Mouse (Mus musculus): ENCODE data around the gene Acap1. TPM values are rescaled to one million over a fixed set of nuclear protein-coding genes. Genes with fewer than 3 reads are reported as not detected.
A peak's percentile ranks its signal among the peaks of the same experiment; 100 is the strongest.
"Not testable (repeated sequence)": the region's sequence is repeated elsewhere in the genome, so short reads cannot be mapped to it uniquely, and the experiment has no call there.

Gene Acap1
- total RNA-seq, 2 experiments from 2014 or later: 0.08 TPM; not detected in 1

DNA sequence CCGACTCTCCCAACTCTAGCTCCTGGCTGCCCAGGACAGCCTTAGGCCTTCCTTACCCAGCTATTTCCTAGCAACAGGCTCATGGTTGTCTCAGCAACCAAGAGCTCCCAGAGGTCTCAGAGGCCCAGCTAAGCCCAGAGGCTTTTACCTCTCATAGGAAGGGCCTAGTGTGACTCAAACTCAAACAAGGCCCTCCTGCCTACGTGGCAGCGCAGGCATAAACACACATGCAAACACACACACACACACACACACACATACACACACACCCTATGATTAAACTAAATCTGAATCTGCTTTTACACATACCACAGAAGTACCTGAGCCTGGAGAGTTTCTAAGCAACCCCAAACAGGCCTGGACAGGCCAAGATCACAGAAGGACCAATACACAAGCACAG is 16.9 kb downstream of the Acap1 start:
- intact Hi-C loops (cut with DNase I): loop anchor here (5.0 kb wide), 2 partner anchors 121 to 196 kb away; partner anchors contain the start of genes Polr2a and Senp3
- DNase-seq: no peak
- peak overlapping the region; percentile 95 for H3K27ac ChIP-seq
- TF ChIP-seq CTCF (IDR thresholded peaks at IDR 0.05): no peak
- peak overlapping the region; percentile 89 for H3K4me3 ChIP-seq

DNA sequence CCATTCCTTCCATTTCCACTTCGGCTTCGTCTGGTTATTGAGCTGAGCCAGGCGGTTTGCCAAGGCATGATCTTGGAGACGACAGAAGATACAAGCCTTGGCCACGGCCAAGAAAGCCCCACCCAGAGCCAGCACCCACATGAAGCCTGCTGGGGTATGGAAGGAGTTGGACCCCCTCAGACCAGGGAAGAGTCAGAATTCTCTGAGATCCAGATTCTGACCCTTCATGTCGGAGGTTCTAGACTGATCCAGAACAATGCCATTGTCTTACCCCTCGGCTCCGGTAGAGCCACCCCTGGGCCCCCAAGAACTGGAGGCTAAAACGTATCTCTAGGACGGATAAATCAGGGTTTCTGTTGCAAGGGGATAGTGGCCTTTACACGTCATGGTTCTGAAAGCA is 17.5 kb downstream of the Acap1 start, which contains the start of gene Tmem95:
Tmem95 (minus strand) TSS at position 141 of the 400 bp plus-strand sequence.
- H3K27ac ChIP-seq: peak within 1 kb of the TSS; percentile 95
- intact Hi-C loops (cut with DNase I): loop anchor here (2.0 to 5.0 kb wide), 4 partner anchors 73 to 196 kb away; partner anchors contain the start of genes Polr2a, Senp3 and Tmem102
- peak within 1 kb of the TSS; percentile 89 for H3K4me3 ChIP-seq
- no peak for TF ChIP-seq CTCF (IDR thresholded peaks at IDR 0.05)
- DNase-seq: no peak

DNA sequence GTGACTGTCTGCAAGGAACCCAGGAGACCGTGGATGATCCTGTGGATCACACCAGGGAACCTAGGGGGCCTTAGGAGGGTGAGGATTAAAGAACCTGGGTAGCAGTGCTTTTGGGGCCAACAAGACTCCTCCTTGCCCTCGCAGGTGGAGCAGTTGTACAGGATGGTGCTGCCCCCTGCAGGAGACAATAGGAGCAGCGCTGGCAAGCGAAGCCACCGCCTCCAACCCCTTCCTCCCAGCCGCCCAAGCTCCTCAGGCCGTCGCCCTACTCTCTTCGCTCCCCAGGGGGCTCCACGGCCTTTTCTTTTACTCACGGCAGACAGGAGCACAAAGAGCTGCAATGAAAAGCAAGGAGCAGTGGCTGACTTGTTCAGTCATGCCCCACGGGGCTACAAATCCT is 18.5 kb downstream of the Acap1 start:
- Histone ChIP-seq H3K27ac (peak overlapping the region; percentile 76), H3K4me3 (peak overlapping the region; percentile 53)
- TF ChIP-seq CTCF (IDR thresholded peaks at IDR 0.05): peak; percentile 95
- intact Hi-C loops (cut with DNase I): loop anchor here (2.0 to 5.0 kb wide), 4 partner anchors 72 to 195 kb away; partner anchors contain the start of genes Polr2a, Senp3 and Tmem102
- peak; percentile 89 for DNase-seq

DNA sequence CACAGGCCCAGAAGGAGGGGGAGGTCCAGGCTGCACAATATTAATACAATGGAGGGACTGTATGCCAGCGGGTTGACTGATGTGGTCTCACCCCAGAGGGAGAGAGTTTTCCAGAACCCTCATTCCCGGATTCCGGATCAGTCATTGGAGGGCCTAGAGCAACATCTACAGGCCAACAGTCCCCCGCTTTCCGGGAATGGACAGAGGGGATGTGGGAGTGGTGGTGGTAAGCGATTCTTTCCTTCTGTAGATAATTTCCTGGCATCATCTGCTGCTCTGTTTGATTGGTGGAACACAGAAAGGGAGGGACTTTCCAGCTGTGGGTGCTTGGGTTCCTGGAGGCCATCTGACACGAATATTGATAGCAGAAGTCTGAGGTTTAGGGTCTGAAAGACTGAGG is 19.2 kb downstream of the Acap1 start:
- DNase-seq: no peak
- H3K27ac ChIP-seq: peak overlapping the region; percentile 76
- peak; percentile 6; the same call in 1 of the 2 replicates for TF ChIP-seq CTCF (IDR thresholded peaks at IDR 0.05)
- H3K4me3 ChIP-seq: peak overlapping the region; percentile 3
- intact Hi-C loops (cut with DNase I): loop anchor here (2.0 to 5.0 kb wide), 4 partner anchors 71 to 194 kb away; partner anchors contain the start of genes Polr2a, Senp3 and Tmem102

DNA sequence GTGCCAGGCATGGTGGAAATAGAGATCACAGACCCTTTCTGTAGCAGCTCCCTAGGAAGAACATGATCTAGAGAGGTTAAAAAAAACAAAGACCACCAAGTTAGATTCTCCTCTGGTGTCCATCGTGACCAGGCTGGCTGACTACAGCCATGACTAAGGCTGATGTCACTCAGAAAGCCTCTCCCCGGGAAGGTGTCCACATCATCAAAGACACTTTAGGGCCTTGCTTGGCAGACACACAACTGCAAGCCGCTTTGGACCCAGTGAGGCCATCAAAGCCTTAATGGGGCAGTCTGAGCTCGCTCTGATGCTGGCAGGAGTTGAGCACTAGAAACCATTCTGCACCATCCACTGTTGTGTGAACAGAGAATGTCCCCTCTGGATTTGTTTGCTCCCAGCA is 22.9 kb downstream of the Acap1 start:
- no peak overlapping the region for H3K4me3 ChIP-seq
- intact Hi-C loops (cut with DNase I): no loop called here
- TF ChIP-seq CTCF (IDR thresholded peaks at IDR 0.05): no peak
- H3K27ac ChIP-seq: no peak overlapping the region
- no peak for DNase-seq

DNA sequence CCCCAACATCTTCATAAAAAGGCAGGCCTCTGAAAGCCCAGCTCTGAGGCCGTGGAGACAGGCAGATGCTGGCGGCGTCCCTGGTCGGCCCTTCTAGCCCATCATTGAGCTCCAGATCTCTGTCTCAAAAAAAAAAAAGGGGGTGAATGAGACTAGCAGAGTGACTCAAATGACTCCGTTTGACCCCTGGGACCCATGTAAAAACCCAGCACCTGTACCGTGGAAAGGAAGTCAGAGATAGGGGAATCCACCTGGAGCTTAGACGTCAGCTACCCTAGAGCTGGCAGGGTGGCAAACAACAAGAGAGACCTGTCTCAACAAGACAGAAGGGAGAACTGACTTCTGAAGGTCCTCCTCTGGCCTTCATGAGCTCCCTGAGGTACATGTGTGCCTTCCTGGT is 23.5 kb downstream of the Acap1 start:
- intact Hi-C loops (cut with DNase I): no loop called here

DNA sequence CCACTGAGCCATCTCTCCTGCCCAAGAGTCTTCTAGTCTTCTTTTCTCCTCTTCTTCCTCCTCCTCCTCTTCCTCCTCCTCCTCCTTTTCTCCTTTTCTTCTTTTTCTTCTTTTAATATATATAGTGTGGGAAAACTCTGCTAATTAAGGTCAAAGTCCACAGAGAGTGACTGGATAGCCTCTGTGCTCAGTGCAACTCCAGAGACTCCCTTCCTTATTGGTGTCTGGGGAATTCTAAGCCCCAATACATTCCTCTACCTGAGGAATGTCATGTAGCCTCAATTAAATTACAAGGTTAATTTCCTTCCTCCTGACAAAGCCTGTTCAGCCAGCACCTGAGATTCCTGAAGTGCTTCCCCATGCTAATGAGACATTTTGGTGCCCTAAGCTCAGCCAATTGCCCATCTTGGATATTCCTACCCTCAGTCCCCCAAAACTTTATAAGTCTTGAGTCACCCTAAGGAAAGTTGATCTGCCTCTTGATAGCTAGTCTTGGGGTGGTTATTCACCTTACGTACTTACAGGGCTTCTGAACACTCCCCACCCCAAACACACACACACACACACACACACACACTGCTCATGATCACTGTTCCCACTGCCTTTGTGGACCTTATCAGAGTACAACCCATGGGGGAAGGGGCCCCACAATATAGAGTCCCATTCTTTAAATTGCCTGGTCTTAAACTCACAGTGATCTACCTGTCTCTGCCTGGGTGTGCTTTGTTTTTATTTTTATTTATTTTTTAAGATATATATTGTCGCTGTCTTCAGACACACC is 24.9 kb downstream of the Acap1 start:
- intact Hi-C loops (cut with DNase I): no loop called here

More for the DNA sequence above, 23.5 kb downstream of the Acap1 start:
- TF ChIP-seq CTCF (IDR thresholded peaks at IDR 0.05): no peak
- H3K27ac ChIP-seq: no peak overlapping the region
- DNase-seq: no peak
- H3K4me3 ChIP-seq: no peak overlapping the region

DNA sequence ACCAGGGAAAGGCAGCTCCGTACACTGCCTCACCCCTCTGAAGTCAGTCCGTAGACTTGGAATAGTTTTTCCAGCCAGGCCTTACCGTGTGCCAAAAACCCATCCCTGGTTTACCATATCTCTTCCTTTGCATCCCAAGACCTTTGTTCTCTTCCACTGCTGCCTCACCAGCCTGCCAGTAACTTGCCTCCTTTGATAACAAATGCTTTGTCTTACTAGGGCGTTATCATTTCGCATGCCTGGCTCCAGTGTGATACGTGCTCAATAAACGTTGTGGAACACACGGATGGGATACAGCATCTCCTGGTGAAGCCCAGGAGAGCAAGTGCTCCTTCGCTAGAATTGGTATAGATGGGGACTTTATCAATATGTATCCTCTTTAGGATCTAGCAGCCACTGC is 28.0 kb downstream of the Acap1 start:
- intact Hi-C loops (cut with DNase I): no loop called here
- no peak for DNase-seq
- H3K27ac ChIP-seq: 0 out of 2 replicates have a peak overlapping the region, but pooled peaks have one; percentile 5

More for the DNA sequence above, 24.9 kb downstream of the Acap1 start:
- DNase-seq: no peak
- Histone ChIP-seq H3K4me3 (no peak overlapping the region), H3K27ac (no peak overlapping the region)
- no peak for TF ChIP-seq CTCF (IDR thresholded peaks at IDR 0.05)

DNA sequence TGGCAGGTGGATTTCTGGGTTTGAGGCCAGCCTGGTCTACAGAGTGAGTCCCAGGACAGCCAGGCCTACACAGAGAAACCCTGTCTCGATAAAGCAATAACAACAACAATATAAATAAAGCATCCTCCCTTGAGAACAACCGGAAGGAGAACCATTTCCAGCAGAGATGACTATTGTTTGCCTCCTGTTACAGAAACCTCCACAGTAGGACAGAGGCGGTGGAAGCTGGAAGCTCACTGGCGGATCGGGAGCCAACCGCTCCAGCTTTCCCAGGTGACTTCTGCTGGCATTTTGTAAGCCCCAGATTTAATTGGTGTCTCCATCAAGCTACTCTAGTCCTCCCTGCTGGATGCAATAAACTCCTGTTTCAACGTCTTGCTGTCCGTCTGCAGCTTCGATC is 29.8 kb downstream of the Acap1 start:
- intact Hi-C loops (cut with DNase I): no loop called here
- no peak for TF ChIP-seq CTCF (IDR thresholded peaks at IDR 0.05)
- peak overlapping the region; percentile 46; the same call in 1 of the 2 replicates for H3K27ac ChIP-seq
- no peak overlapping the region for H3K4me3 ChIP-seq
- no peak for DNase-seq

More for the DNA sequence above, 28.0 kb downstream of the Acap1 start:
- no peak for TF ChIP-seq CTCF (IDR thresholded peaks at IDR 0.05)
- H3K4me3 ChIP-seq: no peak overlapping the region

DNA sequence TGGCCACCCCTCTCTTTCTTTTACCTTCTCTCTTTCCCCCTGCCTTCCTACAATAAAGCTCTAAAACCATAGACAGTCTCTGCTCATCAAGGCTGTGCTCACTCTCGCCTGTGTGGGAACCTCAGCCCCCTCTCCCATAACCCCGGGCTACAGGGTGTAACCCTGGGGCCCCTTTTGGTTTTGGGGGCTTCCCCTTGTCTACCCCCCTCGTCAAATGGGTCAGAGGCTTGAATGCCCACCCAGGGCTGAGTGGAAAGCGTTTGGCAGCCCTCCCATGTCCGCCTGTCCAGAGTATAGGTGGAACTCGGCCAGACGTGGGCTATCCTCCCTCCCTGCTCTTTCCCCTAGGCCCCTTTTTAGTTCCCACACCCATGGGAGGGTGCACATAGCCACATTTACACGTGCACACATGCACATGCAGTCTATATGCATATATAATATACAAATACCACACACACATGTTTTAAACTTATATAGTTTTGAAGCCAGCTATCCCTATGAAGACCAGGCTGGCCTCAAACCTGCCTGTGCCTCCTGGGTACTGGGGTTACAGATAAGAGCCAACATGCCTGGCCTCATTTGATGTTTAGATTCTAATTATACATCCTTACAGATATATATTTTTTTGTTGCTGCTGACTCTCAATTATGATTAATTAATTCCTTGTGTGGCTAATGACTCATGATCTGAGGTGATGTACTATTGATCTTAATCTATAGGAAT is 31.0 kb downstream of the Acap1 start:
- Histone ChIP-seq H3K27ac (no peak overlapping the region), H3K4me3 (no peak overlapping the region)
- no peak for TF ChIP-seq CTCF (IDR thresholded peaks at IDR 0.05)
- no peak for DNase-seq
- intact Hi-C loops (cut with DNase I): no loop called here

DNA sequence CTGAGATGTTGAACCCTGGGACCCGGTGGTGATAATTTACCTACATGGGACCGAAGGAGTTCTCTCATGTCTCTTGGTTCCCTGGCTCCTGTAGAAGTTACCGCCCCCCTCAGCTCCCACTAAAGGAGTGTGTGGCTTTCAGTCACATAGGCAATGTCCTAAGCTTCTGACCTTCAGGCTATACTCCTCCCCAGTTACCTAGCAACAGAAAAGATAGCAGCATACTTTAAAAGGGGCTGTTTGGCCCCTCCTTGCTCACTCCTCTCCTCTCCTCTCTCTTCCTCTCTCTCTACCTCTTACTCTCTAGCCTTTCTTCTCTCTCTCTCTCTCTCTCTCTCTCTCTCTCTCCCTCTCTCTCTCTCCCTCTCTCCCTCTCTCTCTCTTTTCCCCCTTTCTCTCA is 31.6 kb downstream of the Acap1 start:
- H3K4me3 ChIP-seq; intact Hi-C loops (cut with DNase I); DNase-seq; H3K27ac ChIP-seq: not testable (repeated sequence)

DNA sequence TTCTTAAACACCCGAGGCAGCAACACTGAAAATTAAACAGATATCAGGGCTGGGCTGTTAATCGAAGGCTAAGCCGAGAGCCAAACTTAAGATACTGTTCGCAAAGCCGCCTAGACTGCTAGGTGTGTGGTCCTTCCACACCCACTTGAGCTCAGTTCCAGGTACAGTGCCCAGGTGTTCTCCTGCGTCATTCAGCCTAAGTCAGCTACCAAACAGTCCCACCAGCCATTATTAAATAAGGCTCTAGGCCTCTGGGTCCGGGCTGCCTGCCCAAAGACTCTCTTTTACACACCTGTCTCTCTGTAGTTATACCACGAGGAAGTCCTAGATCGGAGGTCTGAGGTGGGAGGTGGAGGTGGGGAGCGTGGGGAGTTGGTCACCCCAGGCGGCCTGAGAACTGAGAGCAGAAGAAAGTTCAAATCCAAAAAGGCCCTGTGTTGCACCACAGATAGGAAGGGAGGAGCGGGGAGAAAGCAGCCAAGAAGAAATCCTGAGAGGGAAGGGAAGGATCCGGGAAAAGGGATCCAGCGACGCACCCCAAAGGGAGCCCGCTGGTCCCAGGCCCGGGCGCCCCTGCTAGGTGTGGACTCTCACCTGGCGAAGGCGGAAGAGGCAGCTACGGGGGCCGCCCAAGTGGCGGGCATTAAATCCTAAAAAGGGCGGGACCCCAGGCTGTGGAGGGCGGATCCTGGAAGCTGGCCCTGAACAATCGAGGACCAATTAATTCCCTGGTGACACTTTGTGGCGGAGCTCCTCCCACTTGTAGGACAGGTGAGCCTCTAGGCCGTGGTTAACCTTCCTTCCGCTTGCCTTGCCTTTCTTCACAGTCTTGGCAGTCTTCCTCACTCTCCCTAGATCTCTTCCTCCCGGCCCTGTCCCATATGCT is 37.0 kb downstream of the Acap1 start, which contains the start of gene Tnk1:
Tnk1 (minus strand) TSS at position 618 of the 886 bp plus-strand sequence.
- no peak for TF ChIP-seq CTCF (IDR thresholded peaks at IDR 0.05)
- DNase-seq: no peak
- intact Hi-C loops (cut with DNase I): no loop called here
- Histone ChIP-seq H3K4me3 (no peak within 1 kb of the TSS), H3K27ac (no peak within 1 kb of the TSS)
